ENCODE assay signal across 10 mouse cellular contexts in genomic region chr15:103220785-103221184, GRCm38 (mm10). TPM values are rescaled to one million over a fixed set of nuclear protein-coding genes. Genes with fewer than 3 reads are reported as not detected.
DNase-seq lines count a peak whose midpoint lies in the region; ATAC-seq and TF ChIP-seq lines count a peak whose summit lies in the region.
"Had no signal": no experiment of that assay in that cellular context is flagged by ENCODE, and none has a peak within 500 bp of the region (broad histone marks: within the 10 kb centered on the region; RNA-seq: fewer than 3 reads in every experiment).

No protein-coding gene starts in this region.

- TF ChIP-seq CTCF in liver, postnatal 0 days (IDR thresholded peaks at IDR 0.05; ENCODE audit: low read depth), result no peak

- no peak overlapping the region for H3K4me3 ChIP-seq in liver, postnatal 0 days (ENCODE audit: low read depth, low read length)
- H3K4me3 ChIP-seq in liver, embryonic 11.5 days (ENCODE audit: low read depth, low read length), result no peak overlapping the region
- no peak overlapping the region for H3K4me3 ChIP-seq in heart, embryonic 13.5 days

- ATAC-seq in liver, postnatal 0 days, result no peak
- ATAC-seq in liver, embryonic 11.5 days (replicated peaks; ENCODE audit: low FRiP score), result no peak
- no peak for ATAC-seq in heart, embryonic 13.5 days (ENCODE audit: extremely low read depth, insufficient number of reproducible peaks, low FRiP score, low TSS enrichment)
- peak; percentile 23; the same call in 1 of the 2 replicates for ATAC-seq in megakaryocyte progenitor cell, adult 5-6 weeks (replicated peaks; ENCODE audit: poor library complexity)

- peaks cover 2% of the 10 kb centered on the region; the same call in 1 of the 2 replicates for H3K36me3 ChIP-seq in liver, postnatal 0 days (replicated peaks; ENCODE audit: insufficient read depth, low read length)
- H3K36me3 ChIP-seq in liver, embryonic 11.5 days (ENCODE audit: control insufficient read depth, insufficient read depth, low read length), result no peaks in the 10 kb centered on the region; the same call in 1 of the 2 replicates
- peaks cover 13% of the 10 kb centered on the region for H3K36me3 ChIP-seq in heart, embryonic 13.5 days

- no peak overlapping the region for H3K4me2 ChIP-seq in liver, postnatal 0 days (ENCODE audit: low read depth, low read length)
- no peak overlapping the region for H3K4me2 ChIP-seq in liver, embryonic 11.5 days
- H3K4me2 ChIP-seq in heart, embryonic 13.5 days, result peak overlapping the region; percentile 35

- peak overlapping the region; percentile 73; the same call in 1 of the 2 replicates for H3K27ac ChIP-seq in liver, postnatal 0 days (ENCODE audit: low read depth)
- H3K27ac ChIP-seq in liver, embryonic 11.5 days (ENCODE audit: low read depth, low read length), result no peak overlapping the region
- peak overlapping the region; percentile 85 for H3K27ac ChIP-seq in heart, embryonic 13.5 days (replicated peaks)

- H3K27me3 ChIP-seq in liver, postnatal 0 days (ENCODE audit: insufficient read depth, low read length), result no peaks in the 10 kb centered on the region
- no peaks in the 10 kb centered on the region for H3K27me3 ChIP-seq in liver, embryonic 11.5 days (replicated peaks; ENCODE audit: control insufficient read depth, insufficient read depth, low read length)
- no peaks in the 10 kb centered on the region for H3K27me3 ChIP-seq in heart, embryonic 13.5 days (replicated peaks)

- WGBS in liver, postnatal 0 days (ENCODE audit: insufficient replicate concordance), result 46% methylated on average over 3 of the region's 3 CpGs
- WGBS in liver, embryonic 11.5 days, result 56% methylated on average over 3 of the region's 3 CpGs
- 11% methylated on average over 3 of the region's 3 CpGs for WGBS in heart, embryonic 13.5 days

- H3K9me3 ChIP-seq in liver, postnatal 0 days (ENCODE audit: low read length), result no peaks in the 10 kb centered on the region
- H3K9me3 ChIP-seq in liver, embryonic 11.5 days (ENCODE audit: control insufficient read depth, low read length), result no peaks in the 10 kb centered on the region
- H3K9me3 ChIP-seq in heart, embryonic 13.5 days, result no peaks in the 10 kb centered on the region

- H3K4me1 ChIP-seq in liver, postnatal 0 days (ENCODE audit: insufficient read depth), result peaks cover 15% of the 10 kb centered on the region
- peaks cover 25% of the 10 kb centered on the region for H3K4me1 ChIP-seq in liver, embryonic 11.5 days (replicated peaks; ENCODE audit: control insufficient read depth, insufficient read depth, low read length)
- H3K4me1 ChIP-seq in heart, embryonic 13.5 days, result peaks cover 42% of the 10 kb centered on the region

- no peak for TF ChIP-seq EP300 in liver, postnatal 0 days (IDR thresholded peaks at IDR 0.05; ENCODE audit: low read depth)

- DNase-seq in liver, postnatal 0 days, result peak; percentile 25
- no peak for DNase-seq in liver, embryonic 11.5 days (ENCODE audit: low spot score)
- peak; percentile 84 to 95 for DNase-seq in adrenal gland, adult (ENCODE audit: inconsistent age in 2 of 2, low spot score in 1 of 2)
- no peak for DNase-seq in layer of hippocampus, adult 9-11 months
- DNase-seq in spleen, adult 18-20 months, result no peak
- no peak for DNase-seq in gastrocnemius, adult 18-20 months (ENCODE audit: low spot score)
- DNase-seq: cerebellum, adult 11-12 months had no signal

- H3K9ac ChIP-seq in liver, postnatal 0 days (replicated peaks), result no peak overlapping the region
- no peak overlapping the region for H3K9ac ChIP-seq in liver, embryonic 11.5 days (ENCODE audit: low read depth, low read length)
- H3K9ac ChIP-seq in heart, embryonic 13.5 days, result peak overlapping the region; percentile 59

RNA-seq across cellular contexts. Expression of gene Cbx5, which starts 18.8 kb away (rescaled TPM):
- polyA plus RNA-seq in liver, postnatal 0 days (2015; fragmentation: Nextera tagmentation; extraction: Ambion mirVana), result 19.0 and 23.3 TPM in 2 replicates
- polyA plus RNA-seq in liver, embryonic 11.5 days (2014; fragmentation: Nextera tagmentation; extraction: Ambion mirVana), result 116 and 126 TPM in 2 replicates
- polyA plus RNA-seq in heart, embryonic 13.5 days (2015; fragmentation: Nextera tagmentation; extraction: Ambion mirVana), result 91.9 and 97.2 TPM in 2 replicates
- total RNA-seq in megakaryocyte progenitor cell, adult 5-6 weeks (2015), result 112 and 119 TPM in 2 replicates
- total RNA-seq in megakaryocyte progenitor cell, adult 5-6 weeks (2017), result 194 and 261 TPM in 2 replicates
- 10 to 100 TPM; 25.4 to 35.6 TPM for total RNA-seq in gastrocnemius, adult 18-20 months (2021)

RNA-seq across cellular contexts. Expression of gene Hnrnpa1, which starts 19.4 kb away (rescaled TPM):
- polyA plus RNA-seq in liver, postnatal 0 days (2015; fragmentation: Nextera tagmentation; extraction: Ambion mirVana), result 126 and 151 TPM in 2 replicates
- polyA plus RNA-seq in liver, embryonic 11.5 days (2014; fragmentation: Nextera tagmentation; extraction: Ambion mirVana), result 917 and 938 TPM in 2 replicates
- 500 and 519 TPM in 2 replicates for polyA plus RNA-seq in heart, embryonic 13.5 days (2015; fragmentation: Nextera tagmentation; extraction: Ambion mirVana)
- total RNA-seq in megakaryocyte progenitor cell, adult 5-6 weeks (2015), result 700 and 701 TPM in 2 replicates
- 1,324 and 1,596 TPM in 2 replicates for total RNA-seq in megakaryocyte progenitor cell, adult 5-6 weeks (2017)
- 10 to 100 TPM; 77.2 to 94.8 TPM for total RNA-seq in gastrocnemius, adult 18-20 months (2021)

RNA-seq across cellular contexts. Expression of gene Nfe2, which starts 37.4 kb away (rescaled TPM):
- 85.8 and 89.1 TPM in 2 replicates for polyA plus RNA-seq in liver, postnatal 0 days (2015; fragmentation: Nextera tagmentation; extraction: Ambion mirVana)
- 94.1 and 108 TPM in 2 replicates for polyA plus RNA-seq in liver, embryonic 11.5 days (2014; fragmentation: Nextera tagmentation; extraction: Ambion mirVana)
- polyA plus RNA-seq in heart, embryonic 13.5 days (2015; fragmentation: Nextera tagmentation; extraction: Ambion mirVana), result 7.2 and 8.2 TPM in 2 replicates
- 115 and 140 TPM in 2 replicates for total RNA-seq in megakaryocyte progenitor cell, adult 5-6 weeks (2015)
- total RNA-seq in megakaryocyte progenitor cell, adult 5-6 weeks (2017), result 126 and 148 TPM in 2 replicates
- not detected for total RNA-seq in gastrocnemius, adult 18-20 months (2021)
- total RNA-seq: layer of hippocampus, adult 8-10 months had no signal

RNA-seq across cellular contexts. Expression of gene Copz1, which starts 51.7 kb away (rescaled TPM):
- polyA plus RNA-seq in liver, postnatal 0 days (2015; fragmentation: Nextera tagmentation; extraction: Ambion mirVana), result 110 and 121 TPM in 2 replicates
- 298 and 328 TPM in 2 replicates for polyA plus RNA-seq in liver, embryonic 11.5 days (2014; fragmentation: Nextera tagmentation; extraction: Ambion mirVana)
- polyA plus RNA-seq in heart, embryonic 13.5 days (2015; fragmentation: Nextera tagmentation; extraction: Ambion mirVana), result 163 and 178 TPM in 2 replicates
- 245 and 256 TPM in 2 replicates for total RNA-seq in megakaryocyte progenitor cell, adult 5-6 weeks (2015)
- total RNA-seq in megakaryocyte progenitor cell, adult 5-6 weeks (2017), result 75.9 and 91.4 TPM in 2 replicates
- total RNA-seq in gastrocnemius, adult 18-20 months (2021), result 10 to 100 TPM; 35.8 to 37.3 TPM

RNA-seq across cellular contexts. Expression of gene Smug1, which starts 53.9 kb away (rescaled TPM):
- polyA plus RNA-seq in liver, postnatal 0 days (2015; fragmentation: Nextera tagmentation; extraction: Ambion mirVana), result 3.6 and 3.8 TPM in 2 replicates
- 12.8 and 13.3 TPM in 2 replicates for polyA plus RNA-seq in liver, embryonic 11.5 days (2014; fragmentation: Nextera tagmentation; extraction: Ambion mirVana)
- 15.8 and 16.2 TPM in 2 replicates for polyA plus RNA-seq in heart, embryonic 13.5 days (2015; fragmentation: Nextera tagmentation; extraction: Ambion mirVana)
- total RNA-seq in megakaryocyte progenitor cell, adult 5-6 weeks (2015), result 2.1 and 4.5 TPM in 2 replicates
- total RNA-seq in megakaryocyte progenitor cell, adult 5-6 weeks (2017), result 3.8 and 4.2 TPM in 2 replicates
- 10 to 100 TPM in 1 of 2 experiments, 1 to 10 TPM in 1; 9.4 to 11.3 TPM for total RNA-seq in gastrocnemius, adult 18-20 months (2021)

Comparison
In these comparisons a context has a peak if more than half of its experiments do, and no peak if none do; other contexts are left out.
1. DNase-seq: peak in liver, postnatal 0 days (single experiment) and adrenal gland, adult (2 of 2); none in liver, embryonic 11.5 days (single experiment), layer of hippocampus, adult 9-11 months (single experiment), spleen, adult 18-20 months (0 of 2) and gastrocnemius, adult 18-20 months (single experiment).